Mouse (Mus musculus): Measurements from ENCODE around the gene Klra3. TPM values are rescaled to one million over a fixed set of nuclear protein-coding genes. Genes with fewer than 3 reads are reported as not detected.
"Not testable (repeated sequence)": the region's sequence is repeated elsewhere in the genome, so short reads cannot be mapped to it uniquely, and the experiment has no call there.

Gene Klra3
- not detected in 2 replicates for polyA plus RNA-seq (2012; rRNA removed)

DNA sequence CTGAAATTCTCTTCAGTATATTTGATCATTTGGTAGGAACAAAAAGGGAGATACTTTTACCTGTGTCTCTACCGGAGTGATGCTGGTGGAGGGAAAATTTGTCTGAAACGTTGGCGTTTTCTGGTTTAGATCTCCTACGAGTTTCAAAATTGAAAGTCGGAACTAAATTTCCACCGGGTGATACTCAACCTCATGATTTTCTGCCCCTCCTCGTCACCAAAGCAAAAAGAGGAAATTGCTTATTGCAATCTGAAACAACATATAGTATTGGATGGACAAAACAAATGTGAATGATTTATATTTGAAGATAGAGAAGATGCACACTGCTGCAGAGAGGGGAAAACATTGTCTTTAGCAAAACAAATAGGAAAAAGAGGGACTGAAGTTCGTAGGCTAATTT lies at the start of gene Klra3:
TSS of gene Klra3 (minus strand) at position 164 of the 400 bp plus-strand sequence.
- no peak for DNase-seq (ENCODE audit: extremely low spot score in 1 of 2, low spot score in 1 of 2)

DNA sequence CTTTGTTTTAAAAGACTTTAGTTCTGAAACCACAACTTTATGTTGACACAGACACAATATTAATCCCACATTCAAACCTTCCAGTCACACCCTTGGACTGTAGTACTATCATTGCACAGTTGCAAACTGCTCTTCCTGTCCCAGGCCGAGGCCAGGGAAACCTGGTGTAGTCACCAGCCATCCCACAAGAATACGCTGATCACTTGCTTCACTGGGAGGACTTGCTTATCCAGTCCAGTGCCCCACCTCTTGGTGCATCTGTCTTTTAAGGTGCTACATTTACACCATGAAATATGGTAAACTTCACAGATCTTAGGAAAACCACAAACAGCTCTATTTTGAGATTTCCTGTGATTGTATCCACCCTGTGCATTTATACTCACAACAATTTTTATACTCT lies 49.4 kb upstream of the Klra3 start, which contains the start of gene Klra1:
TSS of gene Klra1 (minus strand) at position 125 of the 400 bp plus-strand sequence.
- DNase-seq (ENCODE audit: extremely low spot score in 1 of 2, low spot score in 1 of 2) = no peak

DNA sequence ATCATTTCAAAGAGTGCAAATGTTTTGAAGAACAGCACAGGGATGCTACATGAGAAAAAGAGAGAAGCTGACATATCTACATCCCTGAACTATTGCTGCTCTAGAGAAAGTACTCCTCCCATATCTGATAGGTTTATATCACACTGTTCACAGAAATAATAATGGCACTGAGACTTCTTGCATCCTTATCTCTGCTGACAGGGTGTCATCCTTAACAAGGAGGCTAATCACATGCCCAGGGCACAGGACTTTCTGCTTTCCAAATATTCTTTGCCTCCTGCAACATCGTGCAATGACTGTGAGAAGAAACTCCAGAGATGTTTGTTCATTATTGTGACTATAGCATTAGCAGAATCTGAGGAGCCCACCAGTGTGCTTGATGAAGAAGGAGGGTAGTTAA lies 48.4 kb upstream of the Klra3 start:
- no peak for DNase-seq (ENCODE audit: extremely low spot score in 1 of 2, low spot score in 1 of 2)

GRCm38 (mm10) chr6:130382375-130382774 lies 45.0 kb upstream of the Klra3 start:
- DNase-seq (ENCODE audit: extremely low spot score in 1 of 2, low spot score in 1 of 2) = no peak

DNA sequence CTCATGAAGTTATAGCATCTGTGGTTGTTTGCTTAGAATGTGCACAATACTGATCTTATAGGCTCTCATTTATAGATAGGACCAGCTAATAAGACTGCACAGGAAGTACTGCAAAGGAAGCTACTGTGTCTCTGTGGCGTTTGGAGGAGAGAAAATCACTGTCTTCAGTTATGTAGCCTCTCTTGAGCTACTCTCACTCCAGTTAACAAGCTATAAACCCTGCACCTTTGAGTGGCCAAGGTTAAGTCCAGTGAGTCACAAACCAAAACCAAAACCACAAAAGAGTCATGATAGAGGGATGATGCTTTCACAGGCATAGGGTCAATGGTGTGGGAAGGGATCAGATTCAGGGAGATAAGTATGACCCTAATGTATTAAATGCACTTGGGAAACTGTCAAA lies 8.0 kb upstream of the Klra3 start:
- not testable (repeated sequence) for DNase-seq (ENCODE audit: extremely low spot score in 1 of 2, low spot score in 1 of 2)

DNA sequence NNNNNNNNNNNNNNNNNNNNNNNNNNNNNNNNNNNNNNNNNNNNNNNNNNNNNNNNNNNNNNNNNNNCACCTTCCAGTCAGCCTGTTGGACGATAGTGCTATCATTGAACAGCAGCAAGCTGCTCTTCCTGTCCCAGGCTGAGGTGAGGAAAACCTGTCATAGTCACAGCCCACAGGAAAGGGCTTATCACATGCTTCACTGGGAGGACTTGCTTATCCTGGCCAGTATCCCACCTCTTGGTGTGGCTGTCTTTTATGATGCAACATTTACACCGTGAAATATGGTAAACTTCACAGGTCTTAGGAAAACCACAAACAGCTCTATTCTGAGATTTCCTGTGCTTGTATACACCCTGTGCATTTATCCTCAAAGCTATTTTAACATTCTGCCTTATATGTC lies 4.6 kb upstream of the Klra3 start:
- not testable (repeated sequence) for DNase-seq (ENCODE audit: extremely low spot score in 1 of 2, low spot score in 1 of 2)

DNA sequence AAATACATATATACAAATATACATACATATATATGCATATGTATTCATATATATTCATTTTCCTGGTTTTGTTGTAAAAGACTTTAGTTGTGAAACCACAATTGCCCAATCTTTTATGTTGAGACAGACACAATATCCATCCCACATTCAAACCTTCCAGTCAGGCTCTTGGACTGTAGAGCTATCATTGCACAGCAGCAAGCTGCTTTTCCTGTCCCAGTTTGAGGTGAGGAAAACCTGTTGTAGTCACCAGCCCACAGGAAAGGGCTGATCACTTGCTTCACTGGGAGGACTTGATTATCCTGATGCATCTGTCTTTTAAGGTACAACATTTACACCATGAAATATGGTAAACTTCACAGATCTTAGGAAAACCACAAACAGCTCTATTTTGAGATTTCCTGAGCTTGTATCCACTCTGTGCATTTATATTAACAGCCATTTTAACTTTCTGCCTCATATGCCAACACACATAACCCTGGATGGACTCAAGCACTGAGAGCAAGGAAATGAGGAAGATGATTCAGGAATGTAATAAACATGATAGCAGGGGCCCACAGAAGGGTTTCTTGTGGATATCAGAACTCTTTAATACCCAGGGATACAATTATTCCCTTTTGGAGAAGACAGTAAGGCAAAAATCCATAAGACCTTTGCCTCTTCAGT lies 49.3 kb downstream of the Klra3 start:
- no peak for DNase-seq (ENCODE audit: extremely low spot score in 1 of 2, low spot score in 1 of 2)

DNA sequence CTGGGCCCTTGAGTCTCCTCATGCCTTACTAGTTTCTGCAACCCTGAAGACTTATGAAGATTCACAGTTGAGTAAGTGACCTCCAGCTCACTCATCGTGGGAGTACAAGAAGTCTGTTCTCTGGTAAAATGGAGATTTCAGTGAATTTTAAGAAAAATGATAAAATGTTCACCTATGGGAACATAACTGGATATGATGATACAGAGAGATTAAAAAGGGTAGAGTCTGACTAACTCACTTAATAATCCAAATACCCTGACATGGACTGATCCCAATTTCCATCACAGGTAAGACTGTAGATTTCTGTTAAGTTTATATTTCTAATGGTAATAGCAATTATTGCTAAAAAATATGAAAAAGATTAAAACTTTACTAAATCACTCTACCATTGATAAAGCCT lies 55.5 kb downstream of the Klra3 start, which contains the start of gene Klra10:
TSS of gene Klra10 (minus strand) at position 101 of the 400 bp plus-strand sequence.
- DNase-seq (ENCODE audit: extremely low spot score in 1 of 2, low spot score in 1 of 2) = not testable (repeated sequence)

Other genes with a start within 250 kb of the Klra3 start
- gene Klra8, start 207.7 kb downstream of the Klra3 start, polyA plus RNA-seq (2012; rRNA removed) = not detected in 2 replicates
- not detected in 2 replicates for gene Klra9, start 144.5 kb downstream of the Klra3 start, polyA plus RNA-seq (2012; rRNA removed)
- gene Klra7, start 104.3 kb downstream of the Klra3 start, polyA plus RNA-seq (2012; rRNA removed) = not detected in 2 replicates
- not detected in 2 replicates for gene Klra10, start 55.6 kb downstream of the Klra3 start, polyA plus RNA-seq (2012; rRNA removed)
- not detected in 2 replicates for gene Klra1, start 49.3 kb upstream of the Klra3 start, polyA plus RNA-seq (2012; rRNA removed)